Mouse (Mus musculus) forelimb bud, embryonic 11.5 days (tissue): ENCODE results near the gene 3425401B19Rik.

Source experiments
- DNase-seq: peaks from one replicate; pipeline ENCODE4 v3.0.0-alpha.2; 2012; ENCODE audit warnings: low read depth, low spot score

The 3425401B19Rik gene

GRCm38 (mm10) chr14:32685124-32685826, at the start of gene 3425401B19Rik:
Gene 3425401B19Rik, minus strand, starts transcription at chr14:32685293.
- DNase-seq: no peak

DNA sequence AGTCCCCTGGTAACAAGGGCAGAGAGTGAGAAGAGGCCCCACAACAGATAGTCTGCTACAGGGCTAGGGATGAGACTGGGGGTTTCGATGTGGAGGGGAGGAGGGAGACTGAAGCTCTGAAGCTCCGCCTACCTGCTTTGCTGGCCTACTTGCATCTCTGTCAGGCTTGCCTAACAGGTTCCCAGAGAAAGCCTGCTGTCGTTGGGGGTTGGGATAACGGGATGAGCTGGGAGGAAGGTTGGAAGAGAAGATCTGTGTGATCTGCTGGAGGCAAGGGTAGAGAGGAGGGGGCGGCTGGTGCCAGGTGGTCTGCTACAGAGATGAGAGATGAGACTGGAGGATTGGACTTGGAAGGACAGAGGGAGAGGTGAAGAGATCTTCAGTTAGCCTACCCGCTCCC, 47.9 kb upstream of the 3425401B19Rik start:
- DNase-seq: no peak

- no peak for DNase-seq
Observed at GRCm38 (mm10) chr14:32726864-32727263, 41.8 kb upstream of the 3425401B19Rik start.

DNA sequence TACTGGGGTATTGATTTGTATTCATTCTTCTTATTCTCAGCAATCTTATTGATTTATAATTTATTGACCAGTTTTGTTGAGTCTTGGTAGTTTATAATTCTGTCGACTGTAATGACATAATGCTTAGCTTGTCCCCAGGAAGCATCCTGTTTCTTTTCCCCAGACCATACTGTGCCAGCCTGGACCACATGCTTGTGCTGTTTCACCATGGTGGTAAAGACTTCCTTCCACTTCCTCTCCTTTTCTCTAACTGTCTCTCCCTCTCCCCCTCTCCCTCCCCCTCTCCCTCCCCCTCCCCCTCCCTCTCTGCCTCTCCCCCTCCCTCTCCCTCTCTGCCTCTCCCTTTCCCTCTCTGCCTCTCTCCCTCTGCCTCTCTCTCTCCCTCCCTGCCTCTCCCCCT, 36.4 kb upstream of the 3425401B19Rik start:
- DNase-seq: no peak

GRCm38 (mm10) chr14:32716763-32717439, 31.8 kb upstream of the 3425401B19Rik start:
- no peak for DNase-seq

DNA sequence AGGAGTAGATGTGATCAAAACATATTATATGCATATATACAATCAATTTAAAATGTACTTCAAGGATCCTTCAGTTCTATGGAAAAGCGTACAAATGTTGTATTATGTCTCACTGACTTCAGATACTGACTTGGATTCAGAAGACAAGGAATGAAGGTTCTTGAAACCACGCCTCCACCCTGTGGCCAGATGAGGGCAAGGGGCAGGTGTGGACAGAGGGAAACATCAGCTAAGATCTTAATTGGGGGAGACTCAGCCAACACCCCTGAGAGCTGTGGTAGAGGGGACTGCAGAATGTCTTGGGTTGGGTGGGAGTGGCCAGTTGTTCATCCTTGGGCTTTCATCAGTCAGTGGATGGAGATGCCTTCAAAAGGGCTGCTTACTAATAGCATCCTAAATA, 30.4 kb upstream of the 3425401B19Rik start:
- no peak for DNase-seq

DNA sequence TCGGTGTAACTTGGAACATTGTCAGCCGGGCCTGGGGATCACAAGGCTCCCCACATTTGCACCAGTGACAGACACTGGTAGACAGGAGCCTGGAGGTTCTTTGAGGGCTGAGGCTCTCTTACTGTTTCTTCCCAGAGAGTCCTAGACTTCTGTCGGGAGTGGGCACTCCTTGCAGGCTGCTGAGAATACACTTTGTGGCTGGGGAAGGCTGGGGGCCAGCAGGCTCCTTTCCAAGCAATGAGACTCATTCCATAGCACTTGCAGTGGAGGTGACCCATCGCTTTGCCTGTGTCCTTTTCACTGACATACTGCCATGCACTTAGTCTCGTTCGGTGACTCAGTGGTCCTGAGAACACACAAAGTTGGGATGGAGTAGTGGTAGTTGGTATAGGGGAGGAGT, 30.0 kb upstream of the 3425401B19Rik start:
- no peak for DNase-seq

DNA sequence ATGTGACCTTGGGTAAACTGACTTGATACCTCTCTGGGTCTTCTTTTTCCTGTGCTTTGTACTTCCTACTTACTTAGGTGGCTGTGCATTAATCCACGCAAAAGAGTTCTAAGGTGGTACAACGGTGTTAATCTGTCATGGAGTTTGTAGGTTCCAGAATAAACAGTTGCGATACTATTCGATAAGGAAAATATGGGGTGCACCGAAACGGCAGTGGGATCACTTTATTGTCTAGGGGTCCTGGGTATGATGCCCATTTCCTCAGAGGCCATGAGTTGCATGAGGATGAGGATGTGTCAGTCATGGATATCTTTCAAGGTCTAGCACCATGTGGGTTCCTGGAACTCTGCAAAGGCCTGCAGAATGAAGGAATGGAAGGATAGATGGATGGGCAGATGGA, 24.8 kb upstream of the 3425401B19Rik start:
- DNase-seq: no peak

DNA sequence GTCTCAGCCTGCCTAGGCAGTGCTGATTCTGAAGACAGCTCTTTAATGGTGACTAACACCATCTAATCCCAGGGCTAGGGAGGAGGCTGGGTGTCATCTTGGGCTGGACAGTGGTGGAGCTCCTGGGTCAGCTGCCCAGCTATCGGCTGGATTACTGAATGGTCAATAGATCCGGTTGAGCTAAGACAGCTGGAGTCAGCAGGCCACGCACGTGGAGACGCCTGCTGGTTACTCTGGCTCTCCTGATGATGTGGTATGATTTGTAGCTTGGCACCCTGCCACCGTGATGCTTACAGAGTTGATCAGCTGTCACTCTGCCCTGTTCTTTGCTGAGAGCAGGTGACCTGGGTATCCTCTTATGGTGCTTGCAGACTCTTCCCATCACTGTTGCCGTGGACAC, 23.7 kb upstream of the 3425401B19Rik start:
- DNase-seq: no peak

DNA sequence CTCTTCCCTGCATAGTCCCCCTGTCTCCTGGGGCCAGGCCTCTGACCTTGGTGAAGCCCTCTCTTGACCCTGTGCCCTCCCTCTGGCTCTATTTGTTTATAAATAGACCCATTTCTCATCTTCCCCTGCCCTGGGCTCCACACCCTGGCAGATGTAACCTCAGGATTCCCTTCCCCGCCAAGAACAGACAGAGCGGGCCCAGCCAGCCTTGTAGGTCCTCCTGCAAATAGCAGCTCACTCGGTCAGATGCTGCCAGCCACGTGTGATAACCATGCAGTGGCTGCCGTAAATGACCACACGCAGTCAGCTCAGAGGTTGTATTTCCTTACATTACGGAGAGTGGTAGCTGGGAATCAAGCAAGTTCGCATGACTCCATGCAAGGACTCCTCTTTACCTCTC, 22.8 kb upstream of the 3425401B19Rik start:
- DNase-seq: no peak

DNA sequence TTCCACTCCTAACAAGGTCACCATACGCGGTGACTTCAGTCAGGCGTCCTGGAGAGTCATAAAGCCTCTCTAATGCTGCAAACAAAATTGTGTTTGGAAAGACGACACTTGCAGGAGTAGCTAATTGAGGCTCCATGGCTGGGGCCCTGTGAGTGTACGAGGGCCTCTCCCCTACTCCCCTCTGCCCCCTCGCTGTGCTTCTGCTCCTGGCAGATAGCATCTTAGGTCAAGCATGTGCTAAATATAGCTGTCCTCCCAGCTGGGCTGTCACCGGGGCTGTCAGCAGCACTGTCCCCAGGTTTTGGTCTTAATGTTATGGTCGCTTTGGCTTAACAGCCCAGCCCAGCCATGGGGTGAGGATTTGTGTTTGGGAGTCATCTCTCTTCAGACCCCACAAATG, 15.9 kb upstream of the 3425401B19Rik start:
- DNase-seq: no peak

DNA sequence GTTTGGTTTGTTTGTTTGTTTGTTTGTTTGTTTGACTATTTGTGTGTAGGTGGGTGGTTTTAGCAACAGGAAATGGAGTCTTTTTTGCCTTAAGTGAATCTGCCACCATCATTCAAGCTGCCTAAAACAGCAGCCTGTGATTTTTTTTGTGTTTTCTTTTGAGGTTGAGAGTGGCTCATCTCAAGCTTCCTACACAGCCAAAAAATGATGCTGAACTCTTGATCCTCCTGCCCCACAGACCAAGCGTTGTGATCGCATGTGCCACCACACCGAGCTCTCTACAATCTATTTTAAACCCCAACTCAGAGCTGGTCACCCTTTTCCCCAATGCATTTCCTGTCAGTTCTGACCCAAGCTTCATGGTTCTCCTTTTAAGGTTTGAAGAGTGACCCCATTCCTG, 13.5 kb upstream of the 3425401B19Rik start:
- no peak for DNase-seq

- no peak for DNase-seq
Observed at GRCm38 (mm10) chr14:32697774-32698173, 12.7 kb upstream of the 3425401B19Rik start.

DNA sequence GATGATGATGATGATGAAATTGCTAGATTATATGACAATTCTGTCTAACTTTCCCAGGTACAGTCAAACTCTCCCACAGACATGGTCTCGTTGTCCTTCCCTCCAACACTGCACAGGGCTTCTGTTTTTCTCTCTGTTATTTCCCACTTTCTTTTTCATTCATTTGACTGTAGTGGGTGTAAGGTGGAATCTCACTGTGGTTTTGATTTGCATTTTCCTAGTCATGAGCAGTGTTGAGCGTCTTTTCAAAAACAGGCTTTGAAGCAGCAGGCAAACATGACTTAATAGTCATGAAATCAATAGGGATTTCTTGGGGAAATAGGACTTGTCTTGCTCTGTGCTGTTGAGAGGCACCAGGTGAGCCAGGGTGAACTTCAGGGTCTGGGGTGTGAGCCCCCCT, 11.3 kb upstream of the 3425401B19Rik start:
- no peak for DNase-seq

DNA sequence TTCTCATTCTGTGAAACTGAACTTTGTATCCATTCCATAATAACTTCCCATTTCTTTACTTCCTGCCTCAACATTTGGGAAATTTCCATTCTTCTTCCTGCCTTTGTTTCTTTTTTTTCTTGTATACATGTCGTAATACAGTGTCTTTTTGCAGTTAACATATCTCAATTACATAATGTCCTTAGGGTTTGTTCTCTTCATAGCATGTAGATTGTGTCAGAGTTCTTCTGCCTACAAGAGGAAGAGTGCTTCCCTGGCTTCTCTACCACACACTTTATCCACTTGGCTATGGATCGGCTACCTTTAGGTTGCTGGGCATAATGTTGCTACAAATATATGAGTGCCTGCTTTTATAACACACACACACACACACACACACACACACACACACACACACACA, 10.8 kb upstream of the 3425401B19Rik start:
- no peak for DNase-seq

GRCm38 (mm10) chr14:32684735-32685105, 373 bp downstream of the 3425401B19Rik start:
- no peak for DNase-seq

- no peak for DNase-seq
Observed at GRCm38 (mm10) chr14:32683982-32684734, 935 bp downstream of the 3425401B19Rik start.

DNA sequence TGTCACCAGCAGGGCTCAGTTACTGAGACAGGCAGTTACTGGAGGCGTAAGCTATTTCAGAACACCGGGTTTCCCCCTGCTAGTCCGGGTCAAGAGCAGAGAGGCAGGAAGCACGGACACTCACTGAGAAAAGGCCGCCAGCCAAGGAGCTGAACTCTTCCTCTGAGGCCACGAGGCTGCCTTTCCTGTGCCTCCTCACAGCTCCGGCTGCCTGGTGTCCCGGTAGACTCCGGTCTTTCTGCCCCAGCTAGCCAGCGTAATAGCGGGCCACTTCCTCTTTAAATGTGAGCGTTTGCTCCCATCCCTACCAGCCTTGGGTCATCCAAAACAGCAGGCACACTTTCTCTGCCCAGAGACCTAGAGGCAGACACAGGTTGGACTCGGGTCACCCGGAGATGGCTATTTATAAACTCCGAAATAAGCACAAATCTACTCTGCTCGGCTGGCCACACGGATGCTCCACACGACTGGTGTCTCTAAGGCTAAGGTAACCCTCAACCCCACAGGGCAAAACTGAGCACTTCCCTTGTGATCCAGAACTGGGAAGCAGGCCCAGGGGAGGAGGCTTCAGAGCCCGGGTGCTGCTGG, 1.7 kb downstream of the 3425401B19Rik start:
- no peak for DNase-seq

GRCm38 (mm10) chr14:32682536-32682935, 2.6 kb downstream of the 3425401B19Rik start:
- no peak for DNase-seq

DNA sequence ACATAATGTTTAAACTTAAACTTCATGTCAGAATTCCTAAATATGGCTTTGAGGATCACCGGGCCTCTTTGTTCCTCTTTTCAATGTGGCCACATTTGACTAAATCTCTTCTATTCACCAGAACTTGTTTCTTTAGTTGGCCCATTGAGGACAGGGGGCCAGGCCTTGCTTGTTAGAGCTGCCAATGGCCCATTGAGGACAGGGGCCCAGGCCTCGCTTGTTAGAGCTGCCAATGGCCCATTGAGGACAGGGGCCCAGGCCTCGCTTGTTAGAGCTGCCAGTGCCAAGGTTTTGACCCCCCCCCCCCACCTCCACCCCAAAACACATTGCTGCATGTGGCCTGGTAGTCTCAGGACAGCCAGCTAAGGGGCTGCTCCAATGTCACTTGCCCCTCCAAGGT, 3.5 kb downstream of the 3425401B19Rik start:
- DNase-seq: no peak

GRCm38 (mm10) chr14:32678565-32678964, 6.5 kb downstream of the 3425401B19Rik start:
- DNase-seq: no peak

DNA sequence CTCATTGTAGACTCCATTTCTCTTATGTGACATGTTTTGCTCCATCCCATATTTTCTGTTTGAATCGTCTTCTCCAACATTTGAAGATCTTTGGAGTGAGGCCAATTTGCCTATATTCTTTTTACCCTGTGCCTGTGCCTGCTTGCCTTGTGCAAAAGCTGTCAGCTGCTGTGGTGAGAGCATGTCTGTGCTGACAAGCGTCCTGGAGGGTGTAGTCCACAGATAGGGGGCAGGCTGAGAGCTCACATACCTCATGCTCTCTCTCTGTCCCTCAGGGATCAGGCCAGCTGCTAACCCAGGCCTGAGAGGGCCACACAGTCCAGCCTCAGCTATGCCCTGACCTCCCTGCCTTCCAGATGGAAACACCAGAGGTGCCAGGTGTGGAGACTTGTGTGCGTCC, 11.9 kb downstream of the 3425401B19Rik start:
- no peak for DNase-seq
